Mouse (Mus musculus) kidney, embryonic 14.5 days (tissue): ENCODE data around the gene Myef2. TPM values are rescaled to one million over a fixed set of nuclear protein-coding genes. Genes with fewer than 3 reads are reported as not detected.

Source experiments
- ATAC-seq: fragments of 200-750 bp; cut with Nextera tagmentation; 2 replicates; pipeline ENCODE4 v1.8.0; 2017; ENCODE audit warnings: moderate number of reproducible peaks, mild to moderate bottlenecking, moderate TSS enrichment, moderate library complexity; ENCODE audit not compliant: low FRiP score, low TSS enrichment
- H3K27ac ChIP-seq: fragments of 300-500 bp; sonication (generic); 2 replicates; pipeline ENCODE4 v1.5.1; 2014; ENCODE audit warnings: low read depth, mild to moderate bottlenecking, low read length, moderate library complexity, mixed read lengths
- H3K27me3 ChIP-seq: fragments of 300-500 bp; sonication (generic); 2 replicates; pipeline ENCODE4 v1.6.1; 2014; ENCODE audit warnings: mild to moderate bottlenecking, low read length; ENCODE audit not compliant: control insufficient read depth, insufficient read depth
- H3K36me3 ChIP-seq: fragments of 300-500 bp; sonication (generic); 2 replicates; pipeline ENCODE4 v1.6.1; 2014; ENCODE audit warnings: low read length, mixed read lengths; ENCODE audit not compliant: control insufficient read depth, insufficient read depth
- H3K4me1 ChIP-seq: fragments of 300-500 bp; sonication (generic); 2 replicates; pipeline ENCODE4 v1.6.1; 2014; ENCODE audit warnings: low read length, mixed read lengths; ENCODE audit not compliant: control insufficient read depth, insufficient read depth
- H3K4me2 ChIP-seq: fragments of 300-500 bp; sonication (generic); replicated peaks from 2 replicates; pipeline ENCODE4 v1.6.1; 2014; ENCODE audit warnings: low read depth, mild to moderate bottlenecking, low read length
- H3K4me3 ChIP-seq: fragments of 300-500 bp; sonication (generic); 2 replicates; pipeline ENCODE4 v1.5.1; 2014; ENCODE audit warnings: mild to moderate bottlenecking, low read length
- H3K9ac ChIP-seq: fragments of 300-500 bp; sonication (generic); 2 replicates; pipeline ENCODE4 v1.6.1; 2014; ENCODE audit warnings: low read depth, mild to moderate bottlenecking, low read length, moderate library complexity
- H3K9me3 ChIP-seq: fragments of 300-500 bp; sonication (generic); 2 replicates; pipeline ENCODE4 v1.6.1; 2016; ENCODE audit warnings: low read length; ENCODE audit not compliant: control insufficient read depth
- WGBS: fragments of 180-500 bp; shearing (Covaris S2); extraction: QIAGEN DNeasy Blood & Tissue Kit; methylation state at CpG from one replicate; pipeline ENCODE4 v1.1.7; 2014; 5-methylcytosine and 5-hydroxymethylcytosine counted together
- polyA plus RNA-seq: library from polyadenylated mRNA; unstranded; fragments of >200 nt; fragmentation: Nextera tagmentation; extraction: Ambion mirVana; gene quantifications from 2 replicates; pipeline ENCODE4 v1.2.1, GENCODE M21; 2014

The Myef2 gene
- polyA plus RNA-seq: 118 and 142 TPM in 2 replicates

DNA sequence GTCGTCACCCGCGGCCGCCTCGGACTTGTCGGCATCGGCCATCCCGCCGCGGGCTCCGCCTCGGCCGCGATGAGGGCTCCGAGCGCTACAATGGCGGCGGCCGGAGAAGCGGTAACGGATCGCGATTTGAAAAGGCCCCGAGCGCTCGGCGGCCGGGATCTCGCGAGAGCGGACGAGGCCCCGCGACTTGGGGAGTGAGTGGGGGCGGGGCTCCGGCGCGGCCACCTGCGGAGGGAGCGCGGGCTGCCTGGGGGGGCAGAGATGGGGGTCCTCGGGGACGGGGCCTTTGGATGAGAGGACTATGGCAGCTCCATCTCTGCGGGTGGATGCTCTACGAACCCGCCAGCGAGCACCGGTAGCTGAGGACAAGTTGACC is at the start of gene Myef2:
TSS of gene Myef2 (minus strand) at position 185 of the 376 bp plus-strand sequence.
- Histone ChIP-seq H3K4me3 (peak within 1 kb of the TSS; percentile 79), H3K4me1 (peaks cover 11% of the 10 kb centered on the region; the same call in 1 of the 2 replicates), H3K9me3 (no peaks in the 10 kb centered on the region), H3K4me2 (peak within 1 kb of the TSS; percentile 57), H3K27me3 (0 out of 2 replicates have a peak, but pooled peaks cover 4% of the 10 kb centered on the region), H3K36me3 (no peaks in the 10 kb centered on the region), H3K27ac (peak within 1 kb of the TSS; percentile 86), H3K9ac (peak within 1 kb of the TSS; percentile 98)
- ATAC-seq: peak; percentile 92
- WGBS: under 1% methylated on average over 32 of the region's 48 CpGs

DNA sequence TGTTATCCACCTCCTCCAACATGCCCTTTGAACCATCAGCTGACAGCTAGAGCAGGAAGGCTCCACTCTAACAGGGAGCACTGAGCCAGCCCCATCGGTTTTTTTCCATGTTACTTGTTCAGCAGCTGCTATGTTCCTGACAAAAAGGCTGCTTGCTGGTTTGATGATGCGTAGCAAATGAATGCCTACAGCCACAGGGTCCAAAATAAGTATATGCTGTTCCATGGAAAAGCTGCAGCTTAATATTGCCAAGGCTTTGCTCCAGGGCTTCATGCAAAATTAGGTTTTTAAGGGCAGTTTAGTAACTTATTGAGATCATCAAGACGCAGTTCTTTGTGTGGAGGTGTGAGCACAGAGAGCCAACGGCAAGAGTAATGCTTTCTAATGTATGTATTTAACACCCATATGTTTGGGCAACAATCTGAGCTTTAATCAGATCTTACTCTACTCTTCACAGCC is 38.6 kb upstream of the Myef2 start:
- 66% methylated on average over 4 of the region's 4 CpGs for WGBS
- no peaks in the 10 kb centered on the region for H3K9me3 ChIP-seq
- H3K27me3 ChIP-seq: no peaks in the 10 kb centered on the region
- no peak overlapping the region for H3K27ac ChIP-seq
- ATAC-seq: no peak
- H3K4me2 ChIP-seq: no peak overlapping the region
- no peak overlapping the region for H3K4me3 ChIP-seq
- H3K9ac ChIP-seq: no peak overlapping the region
- H3K4me1 ChIP-seq: 0 out of 2 replicates have a peak, but pooled peaks cover 4% of the 10 kb centered on the region
- no peaks in the 10 kb centered on the region for H3K36me3 ChIP-seq

DNA sequence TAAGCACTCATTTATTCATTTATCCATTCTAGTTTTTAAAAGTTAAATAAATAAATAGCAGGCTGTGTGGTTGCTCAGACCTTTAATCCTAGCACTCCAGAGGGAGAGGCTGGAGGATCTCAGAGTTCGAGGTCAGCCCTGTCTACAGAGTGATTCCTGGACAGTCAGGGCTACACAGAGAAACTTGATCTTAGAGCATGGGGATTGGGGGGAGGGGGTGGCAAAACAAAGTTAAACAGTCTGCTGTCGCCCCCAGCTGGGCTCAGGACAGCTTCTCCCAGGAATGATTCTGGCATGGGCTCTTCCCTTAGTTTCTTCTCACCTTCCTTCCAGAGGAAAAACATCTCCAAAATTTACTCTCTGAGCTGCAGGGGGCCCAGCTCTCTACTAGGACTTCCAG is 32.0 kb upstream of the Myef2 start:
- Histone ChIP-seq H3K27ac (no peak overlapping the region), H3K4me2 (no peak overlapping the region), H3K36me3 (no peaks in the 10 kb centered on the region), H3K9ac (no peak overlapping the region), H3K9me3 (no peaks in the 10 kb centered on the region), H3K4me1 (no peaks in the 10 kb centered on the region), H3K27me3 (no peaks in the 10 kb centered on the region), H3K4me3 (no peak overlapping the region)
- 10% methylated on average over 2 of the region's 2 CpGs for WGBS
- ATAC-seq: peak; percentile 81

DNA sequence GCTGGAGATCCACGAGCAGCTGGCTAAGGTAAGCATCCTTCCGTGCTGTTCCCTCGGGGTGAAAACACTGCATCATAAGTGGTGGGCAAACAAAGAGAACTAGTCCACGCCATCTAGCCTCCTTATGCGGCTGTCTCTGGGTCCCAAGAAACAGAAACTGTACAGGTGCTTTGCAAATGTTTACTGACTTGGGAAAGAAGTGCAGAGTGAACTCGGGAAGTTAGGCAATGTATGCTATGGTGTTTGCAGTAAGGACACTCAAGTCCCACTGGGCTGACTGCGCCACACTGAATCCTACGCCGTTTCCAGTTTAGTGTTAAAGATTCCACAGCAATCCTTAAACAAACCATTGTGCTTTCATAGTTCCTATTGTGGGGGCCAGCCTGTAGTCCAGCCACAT is 30.8 kb upstream of the Myef2 start:
- WGBS: 85% methylated on average over 9 of the region's 9 CpGs
- Histone ChIP-seq H3K27ac (no peak overlapping the region), H3K36me3 (no peaks in the 10 kb centered on the region), H3K4me3 (no peak overlapping the region), H3K27me3 (no peaks in the 10 kb centered on the region), H3K9me3 (no peaks in the 10 kb centered on the region), H3K4me2 (no peak overlapping the region), H3K4me1 (no peaks in the 10 kb centered on the region), H3K9ac (no peak overlapping the region)
- ATAC-seq: no peak

DNA sequence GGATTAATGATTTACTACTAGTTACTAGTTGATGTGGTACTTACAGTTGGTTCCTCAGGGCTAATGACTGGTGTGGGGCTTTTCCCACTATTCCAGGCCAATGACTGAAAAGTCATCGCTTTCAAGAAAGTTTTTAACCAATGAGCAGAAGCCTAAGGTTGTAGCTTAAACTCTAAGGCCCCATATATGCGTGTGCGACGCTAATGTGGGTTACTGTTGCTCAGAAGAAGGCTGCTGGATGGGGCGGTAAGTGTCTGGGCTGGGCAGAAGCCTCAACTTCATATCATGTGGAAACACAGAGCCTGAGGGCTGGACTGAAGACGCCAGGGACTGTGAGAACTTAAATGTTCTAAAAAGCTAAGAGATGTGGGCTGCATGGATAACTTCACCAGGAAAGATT is 28.9 kb upstream of the Myef2 start, which contains the start of gene Slc12a1:
TSS of gene Slc12a1 (plus strand) at position 118 of the 400 bp plus-strand sequence.
- WGBS: 84% methylated on average over 6 of the region's 6 CpGs
- H3K27ac ChIP-seq: no peak within 1 kb of the TSS
- no peaks in the 10 kb centered on the region for H3K4me1 ChIP-seq
- no peaks in the 10 kb centered on the region for H3K36me3 ChIP-seq
- ATAC-seq: no peak
- H3K27me3 ChIP-seq: no peaks in the 10 kb centered on the region
- no peak within 1 kb of the TSS for H3K9ac ChIP-seq
- no peak within 1 kb of the TSS for H3K4me3 ChIP-seq
- no peak within 1 kb of the TSS for H3K4me2 ChIP-seq
- H3K9me3 ChIP-seq: no peaks in the 10 kb centered on the region

DNA sequence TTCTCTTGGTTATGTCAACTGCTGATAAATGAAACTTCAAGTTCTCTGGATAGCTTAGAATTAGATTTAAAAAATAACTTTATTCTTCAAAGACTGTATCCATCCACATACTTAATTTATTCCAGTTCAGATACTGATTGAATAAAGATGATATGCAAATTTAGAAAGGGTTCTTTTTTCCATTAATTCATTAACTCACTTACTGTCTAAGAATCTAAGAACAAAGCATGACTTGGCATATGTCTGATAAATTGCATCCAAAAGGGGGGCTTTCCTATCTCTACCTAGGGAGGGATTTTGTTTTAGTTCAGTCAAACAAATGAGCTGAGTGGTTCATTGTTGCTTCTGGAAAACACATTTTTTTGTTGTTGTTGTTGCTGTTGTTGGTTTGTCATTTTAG is 18.9 kb upstream of the Myef2 start:
- H3K36me3 ChIP-seq: no peaks in the 10 kb centered on the region
- no peak overlapping the region for H3K4me3 ChIP-seq
- H3K27ac ChIP-seq: no peak overlapping the region
- ATAC-seq: no peak
- H3K9me3 ChIP-seq: no peaks in the 10 kb centered on the region
- no peak overlapping the region for H3K4me2 ChIP-seq
- no peak overlapping the region for H3K9ac ChIP-seq
- H3K4me1 ChIP-seq: no peaks in the 10 kb centered on the region
- no peaks in the 10 kb centered on the region; the same call in 1 of the 2 replicates for H3K27me3 ChIP-seq

DNA sequence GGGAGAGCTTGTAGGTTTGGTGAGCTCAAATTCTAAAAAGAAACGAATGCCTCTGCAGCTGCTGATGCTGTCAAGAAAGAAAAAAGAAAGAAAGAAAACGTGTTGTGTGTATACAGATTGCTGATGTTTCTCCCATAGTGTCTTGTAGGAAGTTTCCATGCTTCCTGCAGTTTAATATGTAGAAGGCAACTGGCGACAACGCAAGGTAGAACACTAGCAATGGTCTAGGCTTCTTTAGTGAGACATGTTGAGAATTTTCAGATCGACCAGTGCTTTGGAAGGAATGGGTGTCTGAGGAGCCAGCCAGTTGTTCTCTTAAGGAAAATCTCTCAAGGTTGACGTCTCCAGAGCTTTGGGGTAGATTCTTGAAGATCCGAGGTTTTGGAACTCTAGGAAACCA is 13.4 kb upstream of the Myef2 start:
- Histone ChIP-seq H3K27ac (no peak overlapping the region), H3K9ac (no peak overlapping the region), H3K4me2 (peak overlapping the region; percentile 66), H3K4me3 (no peak overlapping the region), H3K27me3 (peaks cover 5% of the 10 kb centered on the region; the same call in 1 of the 2 replicates), H3K9me3 (no peaks in the 10 kb centered on the region), H3K36me3 (no peaks in the 10 kb centered on the region), H3K4me1 (0 out of 2 replicates have a peak, but pooled peaks cover 5% of the 10 kb centered on the region)
- WGBS: 38% methylated on average over 7 of the region's 7 CpGs
- no peak for ATAC-seq

DNA sequence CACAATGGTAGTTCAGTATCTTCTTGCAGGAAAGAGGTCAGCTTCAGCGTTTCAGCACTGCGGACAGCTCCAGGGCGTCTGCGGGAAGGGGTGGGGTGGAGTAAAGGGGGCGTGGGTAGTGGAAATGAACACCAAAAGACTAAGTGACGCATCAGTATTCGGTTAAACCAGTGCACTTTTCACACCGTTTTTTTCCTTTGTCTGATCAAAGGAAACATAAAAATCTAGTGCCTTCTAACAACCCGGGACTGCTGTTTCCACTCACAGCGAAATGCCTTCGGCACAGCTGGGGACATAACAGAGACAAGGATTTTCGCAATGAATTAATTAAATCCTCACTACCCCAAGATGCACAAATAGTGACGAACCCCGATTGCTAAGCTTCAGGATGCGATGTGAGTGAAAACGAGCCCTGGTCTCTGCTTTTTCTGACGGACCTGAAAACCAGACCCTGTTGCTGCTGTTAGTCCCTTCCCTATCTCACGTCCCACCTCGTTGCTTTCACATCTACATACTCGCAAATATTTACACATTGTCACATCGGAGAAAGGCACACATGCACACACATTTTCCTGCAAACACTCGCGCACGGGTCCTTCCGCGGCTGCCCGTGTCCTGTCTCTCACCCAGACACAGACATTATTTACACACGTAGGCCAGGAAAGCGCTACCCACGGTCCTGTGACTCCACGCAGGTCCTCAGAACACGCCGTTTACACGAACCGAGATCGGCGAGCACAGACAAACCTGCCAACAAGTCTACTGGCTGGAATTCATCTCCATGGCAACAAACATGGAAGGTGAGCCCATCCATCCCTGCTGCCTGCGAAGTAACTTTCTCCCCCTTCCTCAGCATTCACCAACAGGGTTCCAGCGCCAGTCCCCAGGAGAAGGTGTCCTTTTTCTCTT is 12.7 kb upstream of the Myef2 start, which contains the start of gene Ctxn2:
TSS of gene Ctxn2 (plus strand) at position 790 of the 909 bp plus-strand sequence.
- 0 out of 2 replicates have a peak, but pooled peaks cover 5% of the 10 kb centered on the region for H3K4me1 ChIP-seq
- peaks cover 5% of the 10 kb centered on the region; the same call in 1 of the 2 replicates for H3K27me3 ChIP-seq
- peak; percentile 85 for ATAC-seq
- H3K9ac ChIP-seq: no peak within 1 kb of the TSS
- no peak within 1 kb of the TSS for H3K27ac ChIP-seq
- peak within 1 kb of the TSS; percentile 28 for H3K4me3 ChIP-seq
- no peaks in the 10 kb centered on the region for H3K36me3 ChIP-seq
- no peaks in the 10 kb centered on the region for H3K9me3 ChIP-seq
- 2% methylated on average over 39 of the region's 39 CpGs for WGBS
- H3K4me2 ChIP-seq: peak within 1 kb of the TSS; percentile 66

DNA sequence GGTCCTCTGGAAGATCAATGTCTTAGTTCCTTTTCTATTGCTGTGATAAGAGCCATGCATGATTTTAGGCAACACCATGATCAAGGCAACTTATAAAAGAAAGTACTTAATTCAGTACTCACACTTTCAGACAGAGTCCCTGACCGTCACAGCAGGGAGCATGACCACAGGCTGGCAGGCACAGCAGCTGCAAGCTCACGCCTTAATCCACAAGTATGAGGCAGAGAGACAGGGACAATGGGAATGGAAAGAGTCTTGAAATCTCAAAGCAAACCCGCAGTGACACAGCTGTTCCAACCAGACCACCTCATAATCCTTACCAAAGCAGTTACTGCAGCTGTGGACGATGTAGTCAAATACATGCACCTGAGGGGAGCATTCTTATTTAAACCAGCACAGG is 10.7 kb upstream of the Myef2 start:
- H3K27ac ChIP-seq: no peak overlapping the region
- no peak overlapping the region for H3K9ac ChIP-seq
- no peak for ATAC-seq
- WGBS: 45% methylated on average over 4 of the region's 4 CpGs
- H3K27me3 ChIP-seq: 0 out of 2 replicates have a peak, but pooled peaks cover 5% of the 10 kb centered on the region
- H3K4me1 ChIP-seq: 0 out of 2 replicates have a peak, but pooled peaks cover 5% of the 10 kb centered on the region
- H3K4me3 ChIP-seq: no peak overlapping the region
- no peaks in the 10 kb centered on the region for H3K36me3 ChIP-seq
- H3K4me2 ChIP-seq: no peak overlapping the region
- no peaks in the 10 kb centered on the region for H3K9me3 ChIP-seq
